Mouse (Mus musculus) erythroblast, embryonic 14.5 days (primary cell): ENCODE measurements around the gene Slc9a3r1. TPM values are rescaled to one million over a fixed set of nuclear protein-coding genes. Genes with fewer than 3 reads are reported as not detected.

ENCODE experiments used
- H3K27me3 ChIP-seq: 2 replicates; pipeline ENCODE4 v1.6.1; 2012; ENCODE audit warnings: inconsistent platforms; ENCODE audit not compliant: control insufficient read depth
- H3K36me3 ChIP-seq: 2 replicates; pipeline ENCODE4 v1.6.1; 2012; ENCODE audit warnings: mild to moderate bottlenecking, inconsistent platforms; ENCODE audit not compliant: control insufficient read depth
- H3K4me1 ChIP-seq: 2 replicates; pipeline ENCODE4 v1.6.1; 2012; ENCODE audit warnings: inconsistent platforms; ENCODE audit not compliant: control insufficient read depth
- H3K4me3 ChIP-seq: replicated peaks from 2 replicates; pipeline ENCODE3; 2012; ENCODE audit warnings: moderate library complexity, mild to moderate bottlenecking, inconsistent platforms
- H3K9me3 ChIP-seq: 2 replicates; pipeline ENCODE4 v1.6.1; 2012; ENCODE audit warnings: low read length, inconsistent platforms, mixed read lengths; ENCODE audit not compliant: control insufficient read depth
- GATA1 ChIP-seq: IDR thresholded peaks from 2 replicates; pipeline ENCODE4 v1.6.1; 2012; ENCODE audit warnings: low read length, inconsistent platforms, mixed read lengths
- TAL1 ChIP-seq: IDR thresholded peaks from 3 replicates; pipeline ENCODE4 v1.6.1; 2012; ENCODE audit warnings: low read length, inconsistent platforms, mixed read lengths
- polyA plus RNA-seq: library from polyadenylated mRNA; stranded (reverse); fragments of >175 nt; gene quantifications from 2 replicates; pipeline ENCODE4 v1.2.3, GENCODE M21; 2012

Gene Slc9a3r1
- polyA plus RNA-seq, 1 experiment: 2.1 TPM

DNA sequence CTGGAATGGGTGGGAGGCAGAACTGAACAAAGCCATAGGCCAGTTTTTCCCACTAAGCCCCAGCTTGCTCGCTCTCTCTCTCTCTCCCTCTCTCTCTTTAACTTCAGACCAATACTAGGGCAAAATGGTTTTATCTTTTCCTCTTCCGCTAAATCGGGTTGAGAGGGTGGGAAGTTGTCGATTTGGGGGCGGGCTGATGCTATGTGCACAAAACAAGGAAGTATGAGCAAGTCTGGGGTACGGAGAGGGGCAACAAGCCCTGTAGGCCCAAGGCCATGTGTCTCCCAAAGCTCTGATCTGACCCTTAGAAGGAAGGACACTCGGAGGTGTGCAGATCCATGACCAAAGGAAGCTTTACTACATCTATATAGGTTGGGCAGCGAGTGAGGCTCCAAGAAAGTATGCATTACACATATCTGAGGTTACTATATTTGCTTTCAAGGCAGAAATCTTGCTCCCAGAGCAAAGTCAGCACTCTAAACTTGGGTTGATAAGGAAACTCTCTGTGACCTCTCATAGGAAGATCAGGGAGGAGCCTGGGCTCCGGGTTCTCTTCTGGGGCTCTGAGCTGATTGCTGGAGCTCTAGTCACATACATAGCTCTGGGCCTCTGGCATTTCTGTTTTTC lies 1.4 kb upstream of the Slc9a3r1 start:
- Histone ChIP-seq H3K27me3 (peaks cover 35% of the 10 kb centered on the region), H3K4me3 (no peak overlapping the region), H3K36me3 (no peaks in the 10 kb centered on the region), H3K9me3 (no peaks in the 10 kb centered on the region), H3K4me1 (peaks cover 39% of the 10 kb centered on the region)
- TF ChIP-seq GATA1 (no peak), TAL1 (no peak)

DNA sequence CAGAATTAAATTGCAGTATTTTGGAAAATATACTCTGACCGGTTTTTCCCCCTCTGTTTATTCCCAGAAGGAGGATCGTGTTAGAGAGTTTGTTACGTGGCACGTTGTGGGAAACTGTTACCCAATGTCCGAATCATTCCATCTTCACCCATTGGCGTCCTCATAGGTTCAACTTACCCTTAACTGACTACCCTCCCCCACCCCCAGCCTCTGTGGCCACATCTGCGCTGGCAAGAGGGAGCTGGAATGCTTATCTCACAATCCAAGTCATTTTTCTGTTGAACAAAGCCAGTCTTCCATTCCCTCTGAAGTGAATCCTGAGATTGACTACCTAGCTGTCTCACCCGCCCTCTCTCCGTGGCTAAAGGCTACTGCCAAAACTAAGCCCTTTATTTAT lies 938 bp upstream of the Slc9a3r1 start:
- no peaks in the 10 kb centered on the region for H3K9me3 ChIP-seq
- peaks cover 39% of the 10 kb centered on the region for H3K4me1 ChIP-seq
- peaks cover 34% of the 10 kb centered on the region for H3K27me3 ChIP-seq
- H3K4me3 ChIP-seq: peak overlapping the region; percentile 80
- H3K36me3 ChIP-seq: no peaks in the 10 kb centered on the region
- no peak for TF ChIP-seq GATA1
- TF ChIP-seq TAL1: no peak

DNA sequence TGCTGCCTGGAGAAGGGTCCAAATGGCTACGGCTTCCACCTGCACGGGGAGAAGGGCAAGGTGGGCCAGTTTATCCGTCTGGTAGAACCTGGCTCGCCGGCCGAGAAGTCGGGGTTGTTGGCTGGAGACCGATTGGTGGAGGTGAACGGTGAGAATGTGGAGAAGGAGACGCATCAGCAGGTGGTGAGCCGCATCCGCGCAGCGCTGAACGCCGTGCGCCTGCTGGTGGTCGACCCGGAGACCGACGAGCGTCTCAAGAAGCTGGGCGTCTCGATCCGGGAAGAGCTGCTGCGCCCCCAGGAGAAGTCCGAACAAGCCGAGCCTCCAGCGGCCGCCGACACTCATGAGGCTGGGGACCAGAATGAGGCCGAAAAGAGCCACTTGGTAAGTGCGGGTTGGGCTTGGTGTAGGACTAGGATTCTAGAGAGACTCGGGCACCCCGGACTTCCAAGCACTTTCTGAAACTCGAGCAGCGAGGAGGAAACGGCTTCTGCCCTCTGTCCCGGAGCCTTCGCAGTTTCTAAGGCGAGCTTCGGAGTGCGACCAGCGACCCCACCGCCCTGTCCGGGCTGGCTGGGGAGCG lies 518 bp downstream of the Slc9a3r1 start:
- TF ChIP-seq TAL1 (no peak), GATA1 (no peak)
- Histone ChIP-seq H3K27me3 (peaks cover 30% of the 10 kb centered on the region), H3K36me3 (peaks cover 3% of the 10 kb centered on the region; the same call in 1 of the 2 replicates), H3K4me3 (peak overlapping the region; percentile 80), H3K4me1 (peaks cover 39% of the 10 kb centered on the region), H3K9me3 (no peaks in the 10 kb centered on the region)

DNA sequence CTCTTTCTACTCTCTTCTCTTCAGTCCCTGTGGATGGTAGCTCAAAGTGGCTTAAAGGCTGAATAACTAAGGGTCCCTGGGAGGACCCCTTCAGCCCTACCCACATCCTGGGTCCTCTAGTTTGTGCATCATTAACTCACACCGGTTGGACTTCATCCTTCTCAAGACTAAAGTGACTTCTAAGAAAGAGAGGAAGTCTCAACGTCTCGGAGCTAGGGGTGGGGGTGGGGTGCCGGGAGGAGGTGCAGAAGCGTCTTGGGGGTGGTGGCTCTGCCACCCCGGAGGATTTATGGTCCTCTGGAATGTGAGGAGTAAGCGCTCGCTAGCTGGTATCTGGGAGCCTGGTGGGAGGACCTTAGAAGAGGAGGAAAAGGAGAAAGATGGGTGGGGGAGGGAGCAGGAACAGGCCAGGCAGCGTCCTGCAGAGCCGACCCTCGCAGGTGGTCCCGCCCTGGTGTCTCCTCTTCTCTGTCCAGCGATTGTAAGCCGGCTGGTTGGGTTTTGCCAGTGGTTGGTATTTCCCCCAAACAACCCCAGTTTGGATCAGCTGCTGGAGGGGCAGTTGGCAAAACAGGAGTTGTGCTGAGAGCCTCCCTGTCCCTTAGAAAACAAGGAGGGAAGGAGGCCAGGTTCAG lies 1.3 kb downstream of the Slc9a3r1 start:
- H3K4me1 ChIP-seq: peaks cover 39% of the 10 kb centered on the region
- TF ChIP-seq TAL1 (no peak), GATA1 (no peak)

DNA sequence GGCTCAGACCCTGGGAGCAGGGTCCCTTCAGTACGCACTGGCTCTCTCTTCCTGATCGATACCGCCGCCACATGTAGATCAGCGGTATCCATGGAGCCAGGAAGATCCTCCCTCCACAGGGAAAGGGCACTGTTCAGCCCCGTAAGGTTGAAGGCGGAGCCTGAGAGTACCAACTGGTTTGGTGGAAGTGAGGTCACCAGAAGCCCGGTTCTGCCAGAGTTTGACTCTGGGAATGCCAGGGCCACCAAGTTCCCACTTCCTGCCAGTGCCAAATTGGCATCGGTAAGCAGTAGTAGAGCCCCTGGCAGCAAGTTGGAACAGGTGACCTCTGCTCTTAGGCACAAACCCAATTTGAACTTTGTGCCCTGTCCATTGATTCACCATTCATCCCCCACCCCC lies 1.8 kb downstream of the Slc9a3r1 start:
- TF ChIP-seq GATA1 (no peak), TAL1 (no peak)
- Histone ChIP-seq H3K9me3 (no peaks in the 10 kb centered on the region), H3K27me3 (peaks cover 30% of the 10 kb centered on the region), H3K36me3 (peaks cover 3% of the 10 kb centered on the region; the same call in 1 of the 2 replicates), H3K4me3 (peak overlapping the region; percentile 80), H3K4me1 (peaks cover 39% of the 10 kb centered on the region)

More for the DNA sequence above, 1.3 kb downstream of the Slc9a3r1 start:
- Histone ChIP-seq H3K36me3 (peaks cover 3% of the 10 kb centered on the region; the same call in 1 of the 2 replicates), H3K27me3 (peaks cover 30% of the 10 kb centered on the region), H3K4me3 (peak overlapping the region; percentile 80), H3K9me3 (no peaks in the 10 kb centered on the region)

DNA sequence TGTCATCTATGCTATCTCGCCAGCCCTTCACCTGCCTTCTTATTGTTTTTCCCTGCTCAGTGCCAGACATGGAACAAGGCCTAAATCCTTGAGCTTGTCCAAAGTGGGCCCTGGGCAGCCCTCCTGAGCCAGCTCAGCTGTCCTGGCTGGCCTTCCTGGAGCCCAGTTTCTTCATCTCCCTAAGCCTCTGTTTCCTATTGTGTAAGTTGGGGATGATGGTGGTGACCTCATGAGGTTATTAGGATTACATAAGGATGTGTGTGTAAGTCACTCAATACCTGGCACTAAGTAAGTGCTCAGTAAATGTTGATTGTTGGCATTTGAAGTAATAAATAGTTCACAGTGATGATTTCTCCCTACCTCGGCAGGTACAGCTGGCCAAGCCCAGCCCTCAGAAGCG lies 3.6 kb downstream of the Slc9a3r1 start:
- TF ChIP-seq TAL1 (no peak), GATA1 (no peak)
- Histone ChIP-seq H3K27me3 (peaks cover 28% of the 10 kb centered on the region), H3K36me3 (peaks cover 3% of the 10 kb centered on the region; the same call in 1 of the 2 replicates), H3K4me1 (peaks cover 31% of the 10 kb centered on the region), H3K9me3 (no peaks in the 10 kb centered on the region), H3K4me3 (no peak overlapping the region)

DNA sequence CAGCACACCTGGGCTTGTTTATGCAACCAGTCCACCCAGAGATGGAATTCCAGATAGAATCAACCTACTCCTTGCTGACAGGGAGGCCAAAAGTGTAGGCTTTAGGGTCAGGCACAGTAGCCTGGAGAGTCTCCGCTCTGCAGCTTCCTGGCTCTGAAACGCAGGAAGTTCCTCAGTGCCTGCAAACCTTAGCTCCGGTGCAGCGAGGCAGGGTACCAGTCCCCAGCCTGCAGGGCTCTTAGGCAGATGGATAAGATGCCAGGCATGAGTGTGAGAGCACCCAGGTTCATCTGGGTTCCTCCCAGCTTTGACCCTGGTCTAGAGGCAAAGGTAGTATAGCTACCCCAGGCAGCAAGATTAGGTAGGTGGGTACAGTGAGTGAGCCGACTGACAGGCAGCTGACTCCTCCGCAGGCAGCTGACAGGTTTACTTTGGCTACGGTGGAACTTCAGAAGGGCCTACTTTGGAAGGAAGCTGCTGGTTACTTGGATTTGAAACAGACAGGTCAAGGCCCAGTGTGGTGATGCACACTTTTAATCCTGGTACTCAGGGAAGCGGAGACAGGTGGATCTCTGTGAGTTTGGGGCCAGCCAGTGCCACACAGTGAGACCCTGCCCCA lies 4.6 kb downstream of the Slc9a3r1 start:
- Histone ChIP-seq H3K36me3 (peaks cover 3% of the 10 kb centered on the region; the same call in 1 of the 2 replicates), H3K9me3 (no peaks in the 10 kb centered on the region), H3K4me3 (no peak overlapping the region), H3K27me3 (peaks cover 28% of the 10 kb centered on the region), H3K4me1 (peaks cover 25% of the 10 kb centered on the region)
- TF ChIP-seq GATA1: no peak
- no peak for TF ChIP-seq TAL1

DNA sequence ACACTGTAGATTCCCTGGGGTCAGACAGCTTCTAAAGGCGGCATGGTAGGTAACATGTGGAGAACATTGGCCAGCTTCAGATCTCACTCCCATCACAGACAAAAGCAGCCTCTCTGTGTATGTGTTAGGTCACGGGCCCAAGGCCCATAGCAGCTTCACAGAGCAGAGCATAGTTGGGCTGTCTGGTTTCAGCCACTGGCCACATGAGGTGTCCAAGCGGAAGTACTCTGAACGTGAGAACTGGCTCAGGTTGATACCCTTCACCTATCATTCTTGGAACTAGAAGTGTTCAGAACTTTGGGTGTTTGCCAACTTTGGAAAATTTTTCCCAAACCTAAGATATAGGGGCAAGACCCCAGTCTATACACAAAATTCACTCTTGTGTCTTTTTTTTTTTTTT lies 6.3 kb downstream of the Slc9a3r1 start:
- peaks cover 15% of the 10 kb centered on the region for H3K27me3 ChIP-seq
- H3K4me3 ChIP-seq: no peak overlapping the region
- H3K9me3 ChIP-seq: no peaks in the 10 kb centered on the region
- peaks cover 3% of the 10 kb centered on the region; the same call in 1 of the 2 replicates for H3K36me3 ChIP-seq
- no peak for TF ChIP-seq GATA1
- TF ChIP-seq TAL1: no peak
- peaks cover 13% of the 10 kb centered on the region for H3K4me1 ChIP-seq

DNA sequence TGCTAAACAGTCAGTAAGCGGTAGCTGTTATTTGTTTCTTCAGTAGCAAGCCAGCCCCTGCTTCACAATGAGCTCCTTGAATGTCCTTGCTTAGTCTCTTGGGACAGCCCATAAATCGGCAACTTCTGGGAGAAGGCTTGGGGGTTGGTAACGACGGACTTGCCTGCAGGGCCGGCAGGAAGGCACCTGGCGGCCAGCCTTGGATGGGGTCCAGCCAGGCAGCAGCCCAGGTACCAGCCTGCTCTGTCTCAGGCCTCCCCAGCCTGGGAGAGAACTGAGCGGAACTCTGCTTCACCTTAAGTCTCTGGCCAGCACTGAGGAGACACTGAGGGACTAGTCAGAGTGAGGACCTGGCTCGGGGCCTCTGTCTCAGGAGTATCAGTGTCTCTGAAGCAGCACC lies 8.0 kb downstream of the Slc9a3r1 start:
- Histone ChIP-seq H3K36me3 (peaks cover 3% of the 10 kb centered on the region; the same call in 1 of the 2 replicates), H3K9me3 (no peaks in the 10 kb centered on the region), H3K4me1 (peaks cover 8% of the 10 kb centered on the region), H3K27me3 (no peaks in the 10 kb centered on the region), H3K4me3 (no peak overlapping the region)
- TF ChIP-seq TAL1: no peak
- TF ChIP-seq GATA1: no peak
